Mouse (Mus musculus) WW6 (cell line): ENCODE data around the gene Rps6ka5.
A peak's percentile ranks its signal among the peaks of the same experiment; 100 is the strongest.

ENCODE experiments used
- DNase-seq: peaks from one replicate; pipeline ENCODE4 v3.0.0-alpha.2; 2013; ENCODE audit warnings: low read depth, low spot score

Gene Rps6ka5

GRCm38 (mm10) chr12:100533209-100533608, 193.6 kb downstream of the Rps6ka5 start:
- no peak for DNase-seq

- DNase-seq, result no peak
Measured at GRCm38 (mm10) chr12:100531740-100532139, 195.0 kb downstream of the Rps6ka5 start.

DNA sequence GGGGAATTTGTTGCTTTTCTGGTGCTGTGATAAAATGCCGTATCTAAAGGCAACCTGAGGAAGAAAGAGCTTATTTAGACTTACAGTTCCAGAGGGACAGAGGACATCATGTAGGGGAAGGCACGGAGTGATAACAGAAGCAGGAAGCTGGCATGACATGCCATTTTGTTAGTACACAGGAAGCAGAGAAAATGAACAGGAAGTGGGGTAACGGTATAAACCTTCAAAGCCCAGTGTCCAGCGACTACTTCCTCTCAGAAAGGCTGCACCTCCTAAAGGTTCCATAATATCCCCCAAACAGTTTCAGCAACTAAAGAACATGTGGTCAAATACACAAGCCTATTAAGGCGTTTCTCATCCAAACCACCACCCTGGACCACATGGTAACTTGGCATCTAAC, 195.9 kb downstream of the Rps6ka5 start:
- no peak for DNase-seq

GRCm38 (mm10) chr12:100529651-100530050, 197.1 kb downstream of the Rps6ka5 start:
- DNase-seq, result no peak

- no peak for DNase-seq
Measured at GRCm38 (mm10) chr12:100529172-100529571, 197.6 kb downstream of the Rps6ka5 start.

DNA sequence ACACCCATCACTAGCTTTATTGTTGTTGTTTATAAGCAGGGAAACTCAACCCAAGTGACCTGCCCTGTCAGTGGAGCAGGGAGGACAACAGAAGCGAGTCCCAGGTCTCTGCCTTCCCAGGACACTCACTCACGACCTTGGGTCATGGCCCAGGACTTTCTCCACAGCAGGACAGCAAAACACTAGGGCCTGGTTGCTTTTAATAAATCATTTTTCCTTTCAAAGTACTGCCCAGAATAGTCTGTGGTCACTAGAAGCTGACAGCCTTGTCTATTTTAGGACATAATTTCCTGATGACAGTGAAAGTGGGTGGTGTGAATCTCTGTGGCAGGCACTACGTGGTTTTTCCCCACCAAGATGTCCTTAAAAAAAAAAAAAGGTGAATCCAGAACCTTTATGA, 198.5 kb downstream of the Rps6ka5 start:
- no peak for DNase-seq

DNA sequence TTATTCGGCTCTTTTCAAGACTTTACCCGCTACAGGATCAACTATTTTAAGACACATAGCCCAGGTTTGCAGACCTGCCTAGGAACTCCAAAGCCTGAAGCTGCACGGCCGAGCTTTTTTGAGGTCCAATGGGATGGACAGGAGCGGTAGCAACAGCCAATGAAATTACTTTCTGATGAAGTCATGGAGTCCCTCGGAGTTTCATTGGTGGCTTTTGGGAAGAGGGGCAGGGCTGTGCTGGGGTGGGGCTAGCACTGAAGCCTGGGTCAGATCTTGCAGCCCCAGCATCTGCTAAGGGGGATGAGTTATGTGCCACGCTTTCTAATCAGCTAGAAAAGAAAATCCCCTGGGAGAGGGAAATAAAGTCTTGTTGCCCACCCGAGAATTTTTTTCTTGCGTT, 199.0 kb downstream of the Rps6ka5 start:
- peak; percentile 40 for DNase-seq

- DNase-seq, result no peak
Measured at GRCm38 (mm10) chr12:100527241-100527640, 199.5 kb downstream of the Rps6ka5 start.

- DNase-seq, result no peak
Measured at GRCm38 (mm10) chr12:100525939-100526338, 200.8 kb downstream of the Rps6ka5 start.

GRCm38 (mm10) chr12:100520794-100521186, 206.0 kb downstream of the Rps6ka5 start, which contains the start of gene Ttc7b:
Gene Ttc7b (minus strand): TSS chr12:100520826.
- DNase-seq, result no peak

DNA sequence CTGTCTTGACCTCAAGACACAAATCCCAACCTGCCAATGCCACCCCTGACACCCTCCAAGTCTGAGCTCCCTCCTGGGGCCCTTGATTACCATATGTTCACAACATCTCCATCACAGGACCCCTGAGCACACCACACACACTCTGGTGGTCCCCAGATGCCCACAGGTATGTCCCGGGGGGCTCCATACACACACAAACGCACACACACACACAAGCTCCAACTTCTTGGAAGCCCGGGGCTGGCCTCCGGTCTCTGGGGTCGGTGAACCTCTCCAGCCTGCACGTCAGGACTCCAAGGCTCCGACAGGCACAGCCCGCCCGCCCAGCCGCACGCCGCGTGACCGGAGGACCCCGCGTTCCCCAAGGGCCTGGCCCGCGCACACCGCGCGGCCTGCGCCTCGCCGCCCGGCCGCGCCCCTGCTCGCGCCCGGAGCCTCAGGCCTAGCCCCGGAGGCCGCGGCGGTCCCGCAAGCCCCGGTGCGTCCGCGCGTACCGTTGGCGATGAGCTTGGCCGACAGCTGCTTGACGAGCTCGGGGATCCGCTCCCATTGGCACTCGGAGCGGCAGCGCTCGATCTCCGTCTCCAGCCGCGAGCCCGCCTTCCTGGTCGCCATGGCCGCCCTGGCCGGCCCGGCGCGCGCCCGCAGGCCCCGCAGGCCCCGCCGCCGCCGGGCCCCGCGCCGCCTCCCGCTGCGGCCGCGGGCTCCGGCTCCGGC, 206.5 kb downstream of the Rps6ka5 start:
- no peak for DNase-seq

DNA sequence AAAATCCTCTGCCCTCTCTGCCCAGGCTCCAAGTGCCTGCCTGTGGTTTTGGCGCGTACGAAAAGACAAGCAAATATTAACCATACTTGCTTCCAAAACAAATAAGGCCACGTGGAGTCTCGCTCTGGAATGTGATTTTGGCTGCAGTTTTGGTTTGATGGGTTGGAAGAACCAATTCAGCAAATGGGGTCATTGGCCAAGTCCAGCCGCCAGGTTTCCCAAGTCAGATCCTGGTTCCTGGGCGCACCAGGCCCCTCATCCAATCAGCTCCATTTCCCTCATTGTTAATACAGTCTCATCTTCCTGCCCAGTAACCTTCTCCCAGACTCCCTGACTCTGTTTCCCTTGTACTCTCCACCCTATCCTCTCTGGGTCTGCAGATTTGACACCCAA, 207.1 kb downstream of the Rps6ka5 start:
- no peak for DNase-seq

- DNase-seq, result no peak
Measured at GRCm38 (mm10) chr12:100517371-100517770, 209.4 kb downstream of the Rps6ka5 start.

GRCm38 (mm10) chr12:100516161-100516838, 210.5 kb downstream of the Rps6ka5 start:
- DNase-seq, result no peak

DNA sequence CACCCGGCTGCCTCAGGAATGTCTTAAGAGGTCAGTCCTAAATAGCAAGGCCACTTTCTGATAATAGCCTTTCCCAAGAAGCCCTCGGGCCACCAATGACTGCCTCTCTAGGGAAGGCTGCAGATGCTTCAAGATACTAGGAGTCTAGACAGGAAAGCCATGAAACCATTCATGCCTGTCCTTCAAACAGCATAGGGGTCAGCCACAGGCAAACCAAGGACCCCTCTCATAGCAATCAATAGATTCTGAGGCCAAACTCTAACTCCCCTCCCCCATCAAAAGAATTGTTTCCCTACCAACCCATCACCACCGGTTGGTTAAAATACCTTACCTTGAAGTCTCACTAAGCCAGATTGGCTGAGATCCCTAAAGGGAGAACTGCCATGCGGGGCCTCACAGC, 211.3 kb downstream of the Rps6ka5 start:
- DNase-seq, result no peak

DNA sequence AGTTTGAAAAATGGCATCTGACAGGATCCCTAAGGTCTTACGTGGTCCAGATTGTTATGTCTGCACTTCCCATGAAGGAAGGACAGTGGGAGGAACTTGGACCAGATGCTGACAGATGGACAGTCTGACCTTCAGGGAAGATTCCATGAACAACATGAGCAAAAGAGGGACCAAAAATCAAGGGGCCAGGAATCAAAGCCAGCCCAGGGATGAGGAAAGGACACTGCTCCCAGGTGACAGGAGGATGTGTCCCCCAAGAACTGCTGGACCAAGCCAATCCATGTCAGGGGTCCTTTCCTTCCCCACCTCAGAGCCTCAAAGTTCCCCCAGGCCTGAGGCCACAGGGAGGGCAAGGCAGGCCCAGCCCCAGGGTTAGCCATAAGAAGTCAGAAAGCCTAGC, 212.2 kb downstream of the Rps6ka5 start:
- no peak for DNase-seq

GRCm38 (mm10) chr12:100513131-100513530, 213.7 kb downstream of the Rps6ka5 start:
- DNase-seq, result no peak

DNA sequence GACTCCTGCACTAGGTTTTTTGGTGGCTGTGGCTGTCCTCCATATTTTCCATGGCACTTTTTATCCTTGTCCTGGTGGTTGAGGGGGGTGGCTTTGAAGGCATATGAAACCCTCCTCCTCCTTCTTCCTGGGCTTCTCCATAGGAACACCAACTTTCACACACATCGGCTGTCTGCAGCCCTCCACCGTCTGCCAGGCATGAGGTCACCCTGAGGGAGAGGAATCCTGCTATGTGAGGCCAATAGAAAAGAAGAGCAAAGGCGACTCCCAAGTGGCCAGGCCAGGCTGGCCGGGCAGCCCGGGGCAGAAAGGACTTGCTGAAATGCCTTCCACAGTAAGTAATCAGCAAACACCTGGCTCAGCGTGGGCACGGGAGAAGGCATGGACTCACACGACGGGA, 214.1 kb downstream of the Rps6ka5 start:
- no peak for DNase-seq

- DNase-seq, result no peak
Measured at GRCm38 (mm10) chr12:100509615-100510282, 217.0 kb downstream of the Rps6ka5 start.

- no peak for DNase-seq
Measured at GRCm38 (mm10) chr12:100508668-100509067, 218.1 kb downstream of the Rps6ka5 start.

DNA sequence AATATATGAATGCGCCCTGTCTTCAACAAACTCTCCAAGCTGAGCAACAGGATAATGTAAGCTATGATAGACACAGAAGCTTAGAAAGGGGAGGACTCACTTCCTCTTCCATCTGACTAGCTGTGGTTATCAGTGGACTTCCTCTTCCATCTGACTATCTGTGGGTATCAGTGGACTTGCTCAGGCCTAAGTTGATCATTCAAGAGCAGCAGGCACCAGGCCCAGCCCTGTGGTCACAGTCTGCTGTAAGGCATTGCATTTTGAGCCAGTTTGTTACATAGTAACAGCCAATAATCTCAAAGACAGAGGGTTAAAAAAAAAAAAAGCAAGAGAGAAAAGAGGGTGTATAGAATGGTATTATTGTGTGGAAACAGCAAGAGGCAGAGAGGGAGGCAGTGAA, 221.3 kb downstream of the Rps6ka5 start:
- no peak for DNase-seq

DNA sequence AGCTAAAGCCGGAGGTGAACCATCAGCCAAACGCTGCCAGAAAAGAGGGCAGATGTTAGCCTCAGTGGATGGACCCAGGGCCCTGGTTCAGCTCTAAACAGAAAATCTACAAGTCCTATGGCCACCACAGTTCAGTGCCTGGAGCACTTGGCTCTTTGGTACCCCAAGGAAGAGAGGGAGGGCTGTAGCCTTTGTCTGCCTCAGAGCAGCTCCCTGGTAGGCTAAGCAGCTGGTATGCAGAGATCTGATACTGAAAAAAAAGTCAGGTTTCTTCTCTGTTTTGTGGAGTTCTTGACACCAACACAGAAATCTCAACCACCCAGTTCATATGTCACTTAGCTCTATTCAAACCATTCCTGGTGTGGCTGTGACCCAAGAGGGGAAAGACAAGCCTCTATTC, 222.2 kb downstream of the Rps6ka5 start:
- DNase-seq, result no peak

GRCm38 (mm10) chr12:100503659-100504058, 223.1 kb downstream of the Rps6ka5 start:
- DNase-seq, result no peak
